Mouse (Mus musculus) kidney, embryonic 16.5 days (tissue): ENCODE measurements around the gene Rabgef1. TPM values are rescaled to one million over a fixed set of nuclear protein-coding genes. Genes with fewer than 3 reads are reported as not detected.

ENCODE experiments used
- ATAC-seq: fragments of 200-750 bp; cut with Nextera tagmentation; 2 replicates; pipeline ENCODE4 v1.8.0; 2017; ENCODE audit warnings: moderate TSS enrichment; ENCODE audit not compliant: low FRiP score, low TSS enrichment
- H3K27ac ChIP-seq: fragments of 300-500 bp; sonication (generic); 2 replicates; pipeline ENCODE4 v1.5.1; 2014; ENCODE audit warnings: low read length
- H3K27me3 ChIP-seq: fragments of 300-500 bp; sonication (generic); 2 replicates; pipeline ENCODE4 v1.6.1; 2014; ENCODE audit warnings: low read length, control low read depth, mixed read lengths; ENCODE audit not compliant: insufficient read depth
- H3K36me3 ChIP-seq: fragments of 300-500 bp; sonication (generic); 2 replicates; pipeline ENCODE4 v1.6.1; 2014; ENCODE audit warnings: low read length, control low read depth, mixed read lengths; ENCODE audit not compliant: insufficient read depth
- H3K4me1 ChIP-seq: fragments of 300-500 bp; sonication (generic); 2 replicates; pipeline ENCODE4 v1.6.1; 2014; ENCODE audit warnings: low read length, control low read depth, mixed read lengths; ENCODE audit not compliant: insufficient read depth
- H3K4me2 ChIP-seq: fragments of 300-500 bp; sonication (generic); replicated peaks from 2 replicates; pipeline ENCODE4 v1.6.1; 2014; ENCODE audit warnings: low read depth, low read length
- H3K4me3 ChIP-seq: fragments of 300-500 bp; sonication (generic); 2 replicates; pipeline ENCODE4 v1.5.1; 2014; ENCODE audit warnings: mild to moderate bottlenecking, low read length
- H3K9ac ChIP-seq: fragments of 300-500 bp; sonication (generic); replicated peaks from 2 replicates; pipeline ENCODE4 v1.6.1; 2014; ENCODE audit warnings: low read length
- H3K9me3 ChIP-seq: fragments of 300-500 bp; sonication (generic); 2 replicates; pipeline ENCODE4 v1.6.1; 2016; ENCODE audit warnings: low read length, control low read depth
- WGBS: fragments of 180-500 bp; shearing (Covaris S2); extraction: QIAGEN DNeasy Blood & Tissue Kit; methylation state at CpG from one replicate; pipeline ENCODE4 v1.1.7; 2014; 5-methylcytosine and 5-hydroxymethylcytosine counted together
- polyA plus RNA-seq: library from polyadenylated mRNA; unstranded; fragments of >200 nt; fragmentation: Nextera tagmentation; extraction: Ambion mirVana; gene quantifications from 2 replicates; pipeline ENCODE4 v1.2.1, GENCODE M21; 2015

Gene Rabgef1
- polyA plus RNA-seq, 1 experiment from 2014 or later = 33.2 TPM

GRCm38 (mm10) chr5:130143977-130144333 lies 27.6 kb upstream of the Rabgef1 start:
- peak; percentile 41 for ATAC-seq
- H3K36me3 ChIP-seq = no peaks in the 10 kb centered on the region
- WGBS = 2% methylated on average over 20 of the region's 20 CpGs

GRCm38 (mm10) chr5:130144334-130145312 lies 27.0 kb upstream of the Rabgef1 start, which contains the start of gene Kctd7:
Gene Kctd7 (plus strand): TSS chr5:130144861.
- Histone ChIP-seq H3K27me3 (no peaks in the 10 kb centered on the region), H3K9ac (peak within 1 kb of the TSS; percentile 73), H3K4me3 (peak within 1 kb of the TSS; percentile 60), H3K9me3 (no peaks in the 10 kb centered on the region), H3K27ac (peak within 1 kb of the TSS; percentile 45), H3K4me1 (peaks cover 14% of the 10 kb centered on the region), H3K36me3 (no peaks in the 10 kb centered on the region), H3K4me2 (peak within 1 kb of the TSS; percentile 79)
- ATAC-seq = peak; percentile 98
- under 1% methylated on average over 66 of the region's 66 CpGs for WGBS

More at GRCm38 (mm10) chr5:130143977-130144333, 27.6 kb upstream of the Rabgef1 start:
- Histone ChIP-seq H3K27ac (peak overlapping the region; percentile 45), H3K4me3 (peak overlapping the region; percentile 60), H3K27me3 (no peaks in the 10 kb centered on the region), H3K9ac (peak overlapping the region; percentile 73), H3K4me2 (peak overlapping the region; percentile 79), H3K9me3 (no peaks in the 10 kb centered on the region), H3K4me1 (peaks cover 14% of the 10 kb centered on the region)

GRCm38 (mm10) chr5:130145961-130146360 lies 25.6 kb upstream of the Rabgef1 start:
- Histone ChIP-seq H3K4me3 (no peak overlapping the region), H3K9ac (no peak overlapping the region), H3K9me3 (no peaks in the 10 kb centered on the region), H3K27ac (no peak overlapping the region), H3K27me3 (no peaks in the 10 kb centered on the region), H3K36me3 (no peaks in the 10 kb centered on the region), H3K4me2 (no peak overlapping the region), H3K4me1 (peaks cover 14% of the 10 kb centered on the region)
- 82% methylated on average over 8 of the region's 8 CpGs for WGBS
- ATAC-seq = no peak

- peaks cover 8% of the 10 kb centered on the region for H3K4me1 ChIP-seq
- ATAC-seq = no peak
- 61% methylated on average over 7 of the region's 7 CpGs for WGBS
Observed at GRCm38 (mm10) chr5:130149726-130150310, 21.8 kb upstream of the Rabgef1 start.

GRCm38 (mm10) chr5:130154286-130154685 lies 17.3 kb upstream of the Rabgef1 start:
- 92% methylated on average over 2 of the region's 2 CpGs for WGBS
- Histone ChIP-seq H3K9ac (no peak overlapping the region), H3K27ac (no peak overlapping the region), H3K4me2 (no peak overlapping the region), H3K36me3 (peaks cover 16% of the 10 kb centered on the region; the same call in 1 of the 2 replicates), H3K9me3 (no peaks in the 10 kb centered on the region), H3K4me3 (no peak overlapping the region), H3K27me3 (no peaks in the 10 kb centered on the region), H3K4me1 (no peaks in the 10 kb centered on the region)
- no peak for ATAC-seq

More at GRCm38 (mm10) chr5:130149726-130150310, 21.8 kb upstream of the Rabgef1 start:
- H3K4me2 ChIP-seq = no peak overlapping the region
- no peak overlapping the region for H3K9ac ChIP-seq
- peaks cover 16% of the 10 kb centered on the region; the same call in 1 of the 2 replicates for H3K36me3 ChIP-seq
- no peak overlapping the region for H3K27ac ChIP-seq
- H3K9me3 ChIP-seq = no peaks in the 10 kb centered on the region
- H3K27me3 ChIP-seq = no peaks in the 10 kb centered on the region
- no peak overlapping the region for H3K4me3 ChIP-seq

- Histone ChIP-seq H3K9ac (no peak overlapping the region), H3K9me3 (no peaks in the 10 kb centered on the region)
- 59% methylated on average over 4 of the region's 4 CpGs for WGBS
Observed at GRCm38 (mm10) chr5:130158545-130158944, 13.1 kb upstream of the Rabgef1 start.

GRCm38 (mm10) chr5:130159761-130160201 lies 11.8 kb upstream of the Rabgef1 start:
- no peaks in the 10 kb centered on the region for H3K27me3 ChIP-seq
- H3K4me3 ChIP-seq = no peak overlapping the region
- no peaks in the 10 kb centered on the region for H3K36me3 ChIP-seq
- ATAC-seq = no peak
- no peak overlapping the region for H3K4me2 ChIP-seq
- H3K4me1 ChIP-seq = no peaks in the 10 kb centered on the region
- WGBS = 62% methylated on average over 7 of the region's 7 CpGs
- no peak overlapping the region for H3K9ac ChIP-seq
- no peaks in the 10 kb centered on the region for H3K9me3 ChIP-seq
- no peak overlapping the region for H3K27ac ChIP-seq

More at GRCm38 (mm10) chr5:130158545-130158944, 13.1 kb upstream of the Rabgef1 start:
- no peak for ATAC-seq
- no peak overlapping the region for H3K27ac ChIP-seq
- no peak overlapping the region for H3K4me3 ChIP-seq
- H3K4me2 ChIP-seq = no peak overlapping the region
- no peaks in the 10 kb centered on the region for H3K36me3 ChIP-seq
- H3K4me1 ChIP-seq = no peaks in the 10 kb centered on the region
- no peaks in the 10 kb centered on the region for H3K27me3 ChIP-seq

GRCm38 (mm10) chr5:130163670-130164069 lies 7.9 kb upstream of the Rabgef1 start:
- Histone ChIP-seq H3K27ac (no peak overlapping the region), H3K4me1 (no peaks in the 10 kb centered on the region), H3K36me3 (no peaks in the 10 kb centered on the region), H3K4me2 (no peak overlapping the region), H3K9ac (no peak overlapping the region), H3K4me3 (no peak overlapping the region), H3K9me3 (no peaks in the 10 kb centered on the region), H3K27me3 (no peaks in the 10 kb centered on the region)
- WGBS = 6% methylated on average over 7 of the region's 7 CpGs
- ATAC-seq = no peak

- no peak for ATAC-seq
- Histone ChIP-seq H3K9me3 (no peaks in the 10 kb centered on the region), H3K4me3 (no peak overlapping the region), H3K27ac (no peak overlapping the region), H3K36me3 (no peaks in the 10 kb centered on the region), H3K9ac (no peak overlapping the region), H3K4me2 (no peak overlapping the region), H3K27me3 (no peaks in the 10 kb centered on the region), H3K4me1 (no peaks in the 10 kb centered on the region)
- WGBS = 79% methylated on average over 4 of the region's 4 CpGs
Observed at GRCm38 (mm10) chr5:130165213-130165612, 6.4 kb upstream of the Rabgef1 start.
